Mouse (Mus musculus) spleen, adult 2 months (tissue): ENCODE results near the gene Lysmd2. TPM values are rescaled to one million over a fixed set of nuclear protein-coding genes. Genes with fewer than 3 reads are reported as not detected.
"Not testable (repeated sequence)": the region's sequence is repeated elsewhere in the genome, so short reads cannot be mapped to it uniquely, and the experiment has no call there.

Source experiments
- DNase-seq, 2 experiments: peaks; one replicate each; pipeline versions ENCODE4 v3.0.0 to v3.0.0-alpha.2; 2012 to 2021; ENCODE audit warnings: low spot score in 2 of 2, low read depth in 1 of 2
- H3K27ac ChIP-seq: fragments of 200-500 bp; 2 replicates; pipeline ENCODE4 v1.5.1; 2012; ENCODE audit warnings: low read length, inconsistent platforms; ENCODE audit not compliant: insufficient read depth
- H3K27me3 ChIP-seq: fragments of 200-500 bp; 2 replicates; pipeline ENCODE4 v1.6.1; 2012; ENCODE audit warnings: mild to moderate bottlenecking, moderate library complexity, low read length, inconsistent platforms; ENCODE audit not compliant: control insufficient read depth, insufficient read depth
- H3K36me3 ChIP-seq: fragments of 200-500 bp; 2 replicates; pipeline ENCODE4 v1.6.1; 2012; ENCODE audit warnings: mild to moderate bottlenecking, low read length, inconsistent platforms; ENCODE audit not compliant: control insufficient read depth, insufficient read depth
- H3K4me1 ChIP-seq: fragments of 200-500 bp; 2 replicates; pipeline ENCODE4 v1.6.1; 2011; ENCODE audit warnings: inconsistent platforms; ENCODE audit not compliant: control insufficient read depth, insufficient read depth, insufficient read length
- H3K4me3 ChIP-seq: fragments of 200-500 bp; 2 replicates; pipeline ENCODE4 v1.5.1; 2011; ENCODE audit warnings: mild to moderate bottlenecking, inconsistent platforms; ENCODE audit not compliant: insufficient read depth, insufficient read length; ENCODE audit errors: extremely low read depth
- CTCF ChIP-seq: fragments of 200-500 bp; IDR thresholded peaks from 2 replicates; pipeline ENCODE4 v1.5.1; 2011; ENCODE audit warnings: mild to moderate bottlenecking, inconsistent platforms; ENCODE audit not compliant: insufficient read depth, insufficient read length, insufficient replicate concordance; ENCODE audit errors: extremely low read depth
- POLR2A ChIP-seq: fragments of 200-500 bp; IDR thresholded peaks from 2 replicates; pipeline ENCODE4 v1.6.1; 2011; ENCODE audit warnings: low read depth, low read length, inconsistent platforms
- WGBS: fragments of 180-500 bp; shearing (Covaris S2); methylation state at CpG from one replicate; pipeline ENCODE4 v1.1.7; 2018; 5-methylcytosine and 5-hydroxymethylcytosine counted together
- polyA plus RNA-seq: library from polyadenylated mRNA; depleted of rRNA; stranded (reverse); fragments of >200 nt; gene quantifications from 2 replicates; pipeline ENCODE4 v1.2.3, GENCODE M21; 2012

Lysmd2 gene
- polyA plus RNA-seq, 1 experiment, result 6.6 TPM

- H3K4me3 ChIP-seq, result no peak overlapping the region
- TF ChIP-seq CTCF (no peak), POLR2A (no peak)
- H3K36me3 ChIP-seq, result no peaks in the 10 kb centered on the region
- H3K27ac ChIP-seq, result no peak overlapping the region
- DNase-seq, result no peak
- 77% methylated on average over 12 of the region's 12 CpGs for WGBS
- no peaks in the 10 kb centered on the region for H3K4me1 ChIP-seq
- no peaks in the 10 kb centered on the region for H3K27me3 ChIP-seq
Measured at GRCm38 (mm10) chr9:75653981-75654911, 28.7 kb downstream of the Lysmd2 start.

- H3K36me3 ChIP-seq, H3K4me1 ChIP-seq, H3K27ac ChIP-seq, H3K27me3 ChIP-seq, DNase-seq, H3K4me3 ChIP-seq: not testable (repeated sequence)
- 76% methylated on average over 3 of the region's 3 CpGs for WGBS
Measured at GRCm38 (mm10) chr9:75656456-75656855, 30.9 kb downstream of the Lysmd2 start.

- no peak for DNase-seq
- Histone ChIP-seq H3K4me1 (no peaks in the 10 kb centered on the region), H3K36me3 (no peaks in the 10 kb centered on the region), H3K27me3 (no peaks in the 10 kb centered on the region), H3K27ac (no peak overlapping the region), H3K4me3 (no peak overlapping the region)
- TF ChIP-seq POLR2A (no peak), CTCF (no peak)
- 89% methylated on average over 8 of the region's 8 CpGs for WGBS
Measured at GRCm38 (mm10) chr9:75660917-75661316, 35.4 kb downstream of the Lysmd2 start.

DNA sequence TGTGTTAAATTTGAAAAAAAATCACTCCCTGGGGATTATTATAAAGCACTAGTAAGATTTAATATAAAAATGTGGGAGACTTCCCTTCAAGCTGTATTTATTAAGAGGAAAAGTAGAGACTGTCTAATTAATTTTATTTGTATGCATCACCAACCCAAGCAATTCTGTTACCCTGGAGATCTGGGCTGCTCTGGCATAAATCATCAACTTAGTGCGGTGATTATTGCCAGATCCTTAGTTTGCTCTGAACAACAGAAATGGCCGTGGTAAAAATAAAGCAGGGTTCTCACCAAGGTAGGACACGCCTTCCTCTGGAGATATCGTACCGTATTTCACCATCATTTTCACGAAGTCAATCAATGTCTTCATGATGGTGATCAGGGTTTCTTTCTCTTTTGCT, 39.8 kb downstream of the Lysmd2 start:
- TF ChIP-seq CTCF (no peak), POLR2A (no peak)
- Histone ChIP-seq H3K4me3 (no peak overlapping the region), H3K27ac (no peak overlapping the region), H3K36me3 (no peaks in the 10 kb centered on the region), H3K27me3 (no peaks in the 10 kb centered on the region), H3K4me1 (no peaks in the 10 kb centered on the region)
- no peak for DNase-seq
- 89% methylated on average over 6 of the region's 6 CpGs for WGBS

GRCm38 (mm10) chr9:75666612-75667011, 41.1 kb downstream of the Lysmd2 start:
- Histone ChIP-seq H3K27me3 (no peaks in the 10 kb centered on the region), H3K36me3 (no peaks in the 10 kb centered on the region), H3K4me3 (no peak overlapping the region), H3K27ac (no peak overlapping the region), H3K4me1 (no peaks in the 10 kb centered on the region)
- 80% methylated on average over 5 of the region's 5 CpGs for WGBS
- TF ChIP-seq POLR2A, result no peak
- TF ChIP-seq CTCF, result no peak
- no peak for DNase-seq

GRCm38 (mm10) chr9:75672769-75673168, 47.2 kb downstream of the Lysmd2 start:
- Histone ChIP-seq H3K36me3 (no peaks in the 10 kb centered on the region), H3K4me1 (no peaks in the 10 kb centered on the region), H3K27me3 (no peaks in the 10 kb centered on the region), H3K27ac (no peak overlapping the region), H3K4me3 (no peak overlapping the region)
- DNase-seq, result no peak
- 82% methylated on average over 6 of the region's 6 CpGs for WGBS
- TF ChIP-seq POLR2A (no peak), CTCF (no peak)

GRCm38 (mm10) chr9:75676226-75676625, 50.7 kb downstream of the Lysmd2 start:
- no peaks in the 10 kb centered on the region for H3K36me3 ChIP-seq
- no peak for TF ChIP-seq POLR2A
- TF ChIP-seq CTCF, result no peak
- H3K27me3 ChIP-seq, result no peaks in the 10 kb centered on the region
- WGBS, result 74% methylated on average over 7 of the region's 7 CpGs
- H3K4me1 ChIP-seq, result no peaks in the 10 kb centered on the region
- H3K27ac ChIP-seq, result no peak overlapping the region
- DNase-seq, result no peak
- H3K4me3 ChIP-seq, result no peak overlapping the region
